Mouse (Mus musculus): ENCODE results near the gene Cnih4.

The Cnih4 gene

GRCm38 (mm10) chr1:181143950-181144836, at the start of gene Cnih4, which contains the start of gene Nvl:
TSS of gene Cnih4 (plus strand) at chr1:181144693.
TSS of gene Nvl (minus strand) at chr1:181144204.
- DNase-seq (ENCODE audit: extremely low read depth, insufficient read length, low spot score), result peak; percentile 94

GRCm38 (mm10) chr1:181117112-181117511, 27.4 kb upstream of the Cnih4 start:
- DNase-seq (ENCODE audit: extremely low read depth, insufficient read length, low spot score), result no peak

DNA sequence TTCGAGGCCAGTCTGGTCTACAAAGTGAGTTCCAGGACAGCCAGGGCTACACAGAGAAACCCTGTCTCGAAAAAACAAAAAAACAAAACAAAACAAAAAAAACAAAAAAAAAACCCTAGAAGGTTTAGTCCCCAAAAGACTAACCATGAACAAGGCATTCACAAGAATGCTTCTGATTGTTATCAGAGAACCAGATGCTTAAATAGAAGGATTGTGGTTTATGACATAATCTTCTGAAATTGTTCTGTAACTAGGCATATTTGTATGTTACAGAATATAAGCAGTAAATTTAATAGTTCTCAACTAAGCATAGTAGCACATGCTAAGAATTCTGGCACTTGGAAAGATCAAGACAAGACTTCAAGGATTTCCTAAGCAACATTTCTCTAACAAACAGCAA, 20.3 kb upstream of the Cnih4 start:
- no peak for DNase-seq (ENCODE audit: extremely low read depth, insufficient read length, low spot score)

- no peak for DNase-seq (ENCODE audit: extremely low read depth, insufficient read length, low spot score)
Observed at GRCm38 (mm10) chr1:181125916-181126315, 18.6 kb upstream of the Cnih4 start.

GRCm38 (mm10) chr1:181126766-181127165, 17.7 kb upstream of the Cnih4 start:
- DNase-seq (ENCODE audit: extremely low read depth, insufficient read length, low spot score), result no peak

- no peak for DNase-seq (ENCODE audit: extremely low read depth, insufficient read length, low spot score)
Observed at GRCm38 (mm10) chr1:181131915-181132314, 12.6 kb upstream of the Cnih4 start.

DNA sequence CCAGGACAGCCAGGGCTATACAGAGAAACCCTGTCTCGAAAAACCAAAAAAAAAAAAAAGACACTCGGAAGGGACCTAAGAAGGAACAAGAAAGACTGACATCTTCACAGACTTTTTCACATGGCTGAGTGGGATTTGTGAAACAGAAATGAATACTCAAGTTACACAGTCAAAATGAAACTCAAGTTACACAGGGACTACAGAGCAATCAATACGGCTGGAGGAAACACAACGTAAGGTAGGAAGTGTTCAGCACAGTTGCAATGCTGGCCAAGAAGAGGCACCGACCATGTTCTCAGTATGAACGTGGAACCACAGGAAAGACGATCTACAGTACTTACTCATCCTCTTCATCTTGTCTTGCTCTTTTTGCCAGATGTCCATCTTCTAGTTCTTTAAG, 5.8 kb upstream of the Cnih4 start:
- no peak for DNase-seq (ENCODE audit: extremely low read depth, insufficient read length, low spot score)

- DNase-seq (ENCODE audit: extremely low read depth, insufficient read length, low spot score), result no peak
Observed at GRCm38 (mm10) chr1:181143609-181143949, 914 bp upstream of the Cnih4 start.

GRCm38 (mm10) chr1:181144966-181145365, 473 bp downstream of the Cnih4 start:
- DNase-seq (ENCODE audit: extremely low read depth, insufficient read length, low spot score), result no peak

DNA sequence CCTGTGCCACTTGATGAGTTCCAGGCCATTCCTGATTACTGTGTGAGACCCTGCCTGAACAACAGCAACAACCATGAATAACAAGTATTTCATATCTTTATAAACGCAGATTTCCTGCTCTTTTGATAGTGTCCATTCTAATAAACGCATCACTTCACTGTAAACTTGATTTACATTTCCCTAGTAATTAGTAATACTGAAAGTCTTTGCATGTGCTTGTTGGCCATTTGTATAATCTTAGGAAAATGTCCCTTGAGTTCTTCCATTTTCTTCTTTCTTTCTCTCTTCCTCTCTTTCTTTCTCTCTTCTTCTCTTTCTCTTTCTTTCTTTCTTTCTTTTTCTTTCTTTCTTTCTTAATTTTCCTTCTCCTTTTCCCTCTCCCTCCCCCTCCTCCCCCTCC, 1.7 kb downstream of the Cnih4 start:
- no peak for DNase-seq (ENCODE audit: extremely low read depth, insufficient read length, low spot score)

DNA sequence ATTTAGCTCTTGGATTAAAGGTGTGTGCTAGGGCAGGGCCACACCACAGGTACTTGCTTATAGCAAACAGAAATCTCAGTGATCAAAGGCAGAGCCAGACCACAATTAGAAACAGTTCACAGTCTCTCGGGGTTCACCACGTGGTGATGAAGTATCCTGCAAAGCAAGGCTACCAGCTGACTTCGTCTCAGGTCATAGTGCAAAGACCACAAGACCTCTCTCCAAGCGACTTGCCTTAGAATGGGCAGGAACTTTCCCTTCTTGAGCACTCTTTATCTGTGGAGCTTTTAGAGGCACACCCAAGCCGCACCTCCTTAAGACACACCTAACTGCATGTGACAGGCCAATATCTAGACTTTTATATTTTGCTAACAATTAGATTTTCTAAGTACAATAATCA, 4.0 kb downstream of the Cnih4 start:
- no peak for DNase-seq (ENCODE audit: extremely low read depth, insufficient read length, low spot score)

- no peak for DNase-seq (ENCODE audit: extremely low read depth, insufficient read length, low spot score)
Observed at GRCm38 (mm10) chr1:181149373-181150017, 5.0 kb downstream of the Cnih4 start.

DNA sequence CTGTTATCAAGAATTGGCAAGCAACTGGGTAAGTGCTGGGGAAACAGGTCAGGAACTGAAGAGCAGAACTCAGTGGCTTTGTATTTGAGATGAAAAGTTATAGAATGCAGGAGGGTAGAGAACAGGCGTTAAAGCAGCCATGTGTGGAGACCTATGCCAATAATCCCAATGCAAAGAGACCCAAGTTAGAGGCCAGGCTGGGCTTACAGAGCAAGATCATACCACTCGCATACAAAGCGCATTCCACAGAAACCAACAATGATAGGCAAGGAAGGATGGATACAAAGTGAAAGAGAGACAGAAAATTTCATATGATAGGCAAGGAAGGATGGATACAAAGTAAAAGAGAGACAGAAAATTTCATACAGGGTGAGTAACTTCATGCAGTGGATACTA, 5.9 kb downstream of the Cnih4 start:
- no peak for DNase-seq (ENCODE audit: extremely low read depth, insufficient read length, low spot score)

DNA sequence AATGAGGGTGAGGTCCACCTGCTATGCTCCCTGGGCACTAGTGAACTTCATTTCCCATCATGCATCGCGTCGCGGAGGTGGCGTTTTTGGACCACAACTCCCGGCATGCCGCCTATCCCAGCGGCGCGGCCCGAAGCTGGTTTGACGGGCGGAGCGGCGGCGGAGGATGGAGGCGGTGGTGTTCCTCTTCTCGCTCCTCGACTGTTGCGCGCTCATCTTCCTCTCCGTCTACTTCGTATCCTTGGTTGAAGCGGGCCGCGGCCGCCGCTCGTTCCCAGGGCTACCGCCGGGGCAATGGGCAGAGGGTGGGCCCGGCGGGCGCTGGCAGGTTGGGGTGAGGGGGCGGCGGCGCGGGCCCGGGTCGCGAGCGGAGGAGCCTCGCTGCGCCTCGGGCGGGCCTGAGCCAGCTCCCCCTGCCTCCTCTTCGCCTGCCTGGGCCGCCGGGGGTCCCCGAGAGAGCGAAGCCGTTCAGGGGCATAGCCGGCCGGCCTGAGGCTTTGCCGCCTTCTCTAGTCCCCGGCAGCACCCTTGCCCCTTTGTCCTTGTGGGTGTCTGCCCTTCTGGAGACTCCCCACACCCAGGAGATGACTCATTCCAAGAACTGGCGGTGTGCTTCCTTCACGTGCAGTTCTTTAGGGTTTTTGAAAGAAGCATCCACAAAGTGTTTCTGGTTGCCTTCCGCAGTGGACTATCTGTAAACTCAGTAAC, 6.5 kb downstream of the Cnih4 start:
- DNase-seq (ENCODE audit: extremely low read depth, insufficient read length, low spot score), result peak; percentile 79

DNA sequence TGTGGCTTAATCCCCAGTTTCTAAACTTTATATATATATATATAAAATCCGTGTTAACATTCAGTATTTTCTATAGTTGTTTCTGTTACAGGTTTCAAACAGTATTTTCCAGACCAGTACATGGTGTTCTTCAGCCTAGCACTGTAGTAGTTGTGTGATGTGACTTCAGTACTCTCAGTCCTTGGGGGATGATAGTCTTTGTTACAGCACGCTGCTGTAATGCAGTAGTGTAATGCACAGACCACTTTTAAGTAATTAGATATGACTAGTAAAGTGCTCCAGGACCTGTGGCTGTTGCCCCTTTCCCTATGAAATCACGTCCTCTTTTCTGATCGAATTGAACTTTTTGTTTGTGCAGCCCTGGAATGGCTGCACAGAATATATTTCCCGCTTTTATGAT, 7.0 kb downstream of the Cnih4 start:
- no peak for DNase-seq (ENCODE audit: extremely low read depth, insufficient read length, low spot score)

DNA sequence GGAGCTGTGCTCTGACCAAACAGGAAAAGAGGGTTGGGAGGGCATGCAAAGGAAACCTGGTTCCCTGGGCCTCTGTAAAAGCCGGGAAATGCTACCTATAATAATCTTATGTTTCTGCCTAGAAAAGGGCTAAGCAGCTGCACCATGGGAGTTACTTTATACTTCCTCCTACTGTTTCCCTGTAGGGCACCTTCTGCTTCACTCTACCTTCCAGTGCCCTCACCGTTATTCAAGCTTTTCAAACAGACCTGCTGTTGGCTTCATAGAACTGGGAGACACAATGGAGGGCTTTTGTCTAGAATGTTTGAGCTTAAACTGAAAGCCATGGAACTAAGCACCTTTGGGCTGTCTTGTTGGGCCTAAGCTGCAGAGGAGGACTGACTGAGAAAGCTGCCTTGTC, 23.3 kb downstream of the Cnih4 start:
- DNase-seq (ENCODE audit: extremely low read depth, insufficient read length, low spot score), result no peak

GRCm38 (mm10) chr1:181168377-181168776, 23.9 kb downstream of the Cnih4 start:
- no peak for DNase-seq (ENCODE audit: extremely low read depth, insufficient read length, low spot score)

DNA sequence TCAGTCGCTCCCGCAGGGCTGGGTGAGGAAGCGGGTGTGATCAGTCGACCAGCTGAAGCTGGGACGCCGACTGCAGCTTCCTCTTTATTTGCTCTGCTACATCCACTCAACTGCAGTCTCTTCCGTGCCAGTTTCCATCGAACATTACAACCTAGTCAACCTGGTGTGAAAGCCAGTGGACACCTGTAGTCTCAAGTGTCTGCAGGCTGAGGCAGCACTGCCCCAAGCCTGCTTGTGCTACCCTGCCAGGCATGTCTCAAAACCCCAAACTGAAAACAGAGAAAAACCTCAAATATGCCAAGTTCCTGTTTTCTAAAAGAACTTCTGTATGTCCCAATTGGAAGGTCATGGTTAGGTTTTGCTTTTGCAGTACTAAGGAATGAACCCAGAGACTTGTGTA, 25.7 kb downstream of the Cnih4 start:
- DNase-seq (ENCODE audit: extremely low read depth, insufficient read length, low spot score), result peak; percentile 16

GRCm38 (mm10) chr1:181188925-181189324, 44.4 kb downstream of the Cnih4 start:
- DNase-seq (ENCODE audit: extremely low read depth, insufficient read length, low spot score), result no peak

- DNase-seq (ENCODE audit: extremely low read depth, insufficient read length, low spot score), result no peak
Observed at GRCm38 (mm10) chr1:181199446-181199845, 55.0 kb downstream of the Cnih4 start.

GRCm38 (mm10) chr1:181210147-181210546, 65.7 kb downstream of the Cnih4 start:
- no peak for DNase-seq (ENCODE audit: extremely low read depth, insufficient read length, low spot score)
